Mouse (Mus musculus) MEL (cell line): ENCODE results near the gene Frrs1. TPM values are rescaled to one million over a fixed set of nuclear protein-coding genes. Genes with fewer than 3 reads are reported as not detected.

Experiments used
- DNase-seq: peaks from one replicate; pipeline ENCODE4 v3.0.0; 2011; ENCODE audit warnings: low read depth, low spot score
- H3K27ac ChIP-seq: 2 replicates; pipeline ENCODE4 v1.5.1; 2012; ENCODE audit warnings: low read depth, mild to moderate bottlenecking, control low read depth, low read length, moderate library complexity; ENCODE audit not compliant: control insufficient read depth
- H3K27me3 ChIP-seq, 2 experiments: fragments of 150-350 bp in 1 of 2; sonication (generic) in 1 of 2; 2 replicates each; pipeline ENCODE4 v1.6.1; 2012; ENCODE audit warnings: low read length in 2 of 2, mild to moderate bottlenecking in 2 of 2, improper control_type of control experiment in 1 of 2, moderate library complexity in 1 of 2; ENCODE audit not compliant: insufficient read depth in 2 of 2, control insufficient read depth in 1 of 2
- H3K36me3 ChIP-seq, 2 experiments: 2 replicates each; pipeline ENCODE4 v1.6.1; 2012 to 2014; ENCODE audit warnings: low read length in 2 of 2, improper control_type of control experiment in 1 of 2, inconsistent platforms in 1 of 2, mild to moderate bottlenecking in 1 of 2; ENCODE audit not compliant: insufficient read depth in 2 of 2, control insufficient read depth in 1 of 2
- H3K4me1 ChIP-seq, 2 experiments: fragments of 150-350 bp in 1 of 2; sonication (generic) in 1 of 2; 2 replicates each; pipeline ENCODE4 v1.6.1; 2012; ENCODE audit warnings: low read length in 2 of 2, improper control_type of control experiment in 1 of 2, mild to moderate bottlenecking in 1 of 2; ENCODE audit not compliant: insufficient read depth in 2 of 2, control insufficient read depth in 1 of 2
- H3K4me3 ChIP-seq, 2 experiments: fragments of 150-350 bp in 1 of 2; sonication (generic) in 1 of 2; 2 replicates each; pipeline ENCODE4 v1.5.1; 2012; ENCODE audit warnings: low read depth in 2 of 2, low read length in 2 of 2, mild to moderate bottlenecking in 2 of 2, moderate library complexity in 2 of 2, control low read depth in 1 of 2, improper control_type of control experiment in 1 of 2; ENCODE audit not compliant: control insufficient read depth in 1 of 2, insufficient read depth in 1 of 2
- H3K79me2 ChIP-seq: 2 replicates; pipeline ENCODE4 v1.6.1; 2012; ENCODE audit warnings: mild to moderate bottlenecking, low read length, moderate library complexity; ENCODE audit not compliant: control insufficient read depth, poor library complexity, insufficient read depth
- H3K9ac ChIP-seq: 2 replicates; pipeline ENCODE4 v1.6.1; 2012; ENCODE audit warnings: low read depth, mild to moderate bottlenecking, control low read depth, low read length, moderate library complexity; ENCODE audit not compliant: control insufficient read depth, poor library complexity, severe bottlenecking
- H3K9me3 ChIP-seq: fragments of 150-350 bp; sonication (generic); replicated peaks from 2 replicates; pipeline ENCODE4 v1.6.1; 2012; ENCODE audit warnings: mild to moderate bottlenecking, low read length, improper control_type of control experiment, moderate library complexity; ENCODE audit not compliant: insufficient read depth
- BHLHE40 ChIP-seq: IDR thresholded peaks from 2 replicates; pipeline ENCODE4 v1.6.1; 2012; ENCODE audit warnings: low read depth, mild to moderate bottlenecking, inconsistent platforms, low read length, improper control_type of control experiment, borderline replicate concordance
- CHD1 ChIP-seq: IDR thresholded peaks from 2 replicates; pipeline ENCODE4 v1.6.1; 2012; ENCODE audit warnings: low read depth, mild to moderate bottlenecking, inconsistent platforms, low read length, improper control_type of control experiment
- CTCF ChIP-seq, 3 experiments: IDR thresholded peaks in 2 of 3; conservative IDR thresholded peaks in 1 of 3; 2 replicates each; pipeline ENCODE4 v1.5.1; 2011 to 2012; ENCODE audit warnings: low read length in 3 of 3, low read depth in 2 of 3, mild to moderate bottlenecking in 2 of 3, improper control_type of control experiment in 1 of 3, inconsistent platforms in 1 of 3, mixed read lengths in 1 of 3, moderate library complexity in 1 of 3; ENCODE audit not compliant: control insufficient read depth in 1 of 3, insufficient read depth in 1 of 3, poor library complexity in 1 of 3, severe bottlenecking in 1 of 3
- E2F4 ChIP-seq: IDR thresholded peaks from 2 replicates; pipeline ENCODE4 v1.6.1; 2011; ENCODE audit warnings: low read depth, low read length, improper control_type of control experiment, borderline replicate concordance
- ELF1 ChIP-seq: IDR thresholded peaks from 2 replicates; pipeline ENCODE4 v1.6.1; 2014; ENCODE audit warnings: low read depth, mild to moderate bottlenecking, inconsistent platforms, low read length, improper control_type of control experiment, moderate library complexity
- ETS1 ChIP-seq: IDR thresholded peaks from 2 replicates; pipeline ENCODE4 v1.6.1; 2012; ENCODE audit warnings: low read depth, mild to moderate bottlenecking, inconsistent platforms, low read length, improper control_type of control experiment, moderate library complexity
- GATA1 ChIP-seq: IDR thresholded peaks from 2 replicates; pipeline ENCODE4 v1.6.1; 2011; ENCODE audit warnings: low read depth, low read length, improper control_type of control experiment
- HCFC1 ChIP-seq: IDR thresholded peaks from 2 replicates; pipeline ENCODE4 v1.6.1; 2012; ENCODE audit warnings: low read depth, mild to moderate bottlenecking, inconsistent platforms, low read length, improper control_type of control experiment, moderate library complexity
- JUND ChIP-seq: IDR thresholded peaks from 2 replicates; pipeline ENCODE4 v1.6.1; 2011; ENCODE audit warnings: low read depth, mild to moderate bottlenecking, improper control_type of control experiment, low read length
- MAX ChIP-seq: IDR thresholded peaks from 2 replicates; pipeline ENCODE4 v1.6.1; 2011; ENCODE audit warnings: low read length, improper control_type of control experiment
- MAZ ChIP-seq: IDR thresholded peaks from 2 replicates; pipeline ENCODE4 v1.6.1; 2012; ENCODE audit warnings: low read depth, mild to moderate bottlenecking, inconsistent platforms, low read length, improper control_type of control experiment
- MEF2A ChIP-seq: IDR thresholded peaks from 2 replicates; pipeline ENCODE4 v1.6.1; 2014; ENCODE audit warnings: low read depth, mild to moderate bottlenecking, inconsistent platforms, low read length, improper control_type of control experiment; ENCODE audit not compliant: poor library complexity, insufficient replicate concordance, severe bottlenecking; ENCODE audit errors: extremely low read depth
- MXI1 ChIP-seq: IDR thresholded peaks from 2 replicates; pipeline ENCODE4 v1.6.1; 2011; ENCODE audit warnings: mild to moderate bottlenecking, low read depth, low read length, improper control_type of control experiment
- MYB ChIP-seq: IDR thresholded peaks from 2 replicates; pipeline ENCODE4 v1.6.1; 2011; ENCODE audit warnings: mild to moderate bottlenecking, low read depth, low read length, improper control_type of control experiment
- MYC ChIP-seq: IDR thresholded peaks from 2 replicates; pipeline ENCODE4 v1.6.1; 2011; ENCODE audit warnings: low read depth, mild to moderate bottlenecking, low read length, improper control_type of control experiment, moderate library complexity
- NRF1 ChIP-seq: IDR thresholded peaks from 2 replicates; pipeline ENCODE4 v1.6.1; 2014; ENCODE audit warnings: low read depth, mild to moderate bottlenecking, inconsistent platforms, low read length, improper control_type of control experiment, moderate library complexity; ENCODE audit not compliant: poor library complexity, insufficient read depth, severe bottlenecking
- POLR2A ChIP-seq, 2 experiments: IDR thresholded peaks; 2 replicates each; pipeline ENCODE4 v1.6.1; 2011 to 2012; ENCODE audit warnings: low read length in 2 of 2, mild to moderate bottlenecking in 2 of 2, control low read depth in 1 of 2, improper control_type of control experiment in 1 of 2, low read depth in 1 of 2, moderate library complexity in 1 of 2; ENCODE audit not compliant: control insufficient read depth in 1 of 2, insufficient read depth in 1 of 2, poor library complexity in 1 of 2
- POLR2AphosphoS5 ChIP-seq: IDR thresholded peaks from 2 replicates; pipeline ENCODE4 v1.6.1; 2012; ENCODE audit warnings: low read depth, borderline replicate concordance, mild to moderate bottlenecking, inconsistent platforms, low read length, moderate library complexity, mixed read lengths
- RAD21 ChIP-seq: IDR thresholded peaks from 2 replicates; pipeline ENCODE4 v1.6.1; 2011; ENCODE audit warnings: mild to moderate bottlenecking, low read depth, low read length, improper control_type of control experiment
- RCOR1 ChIP-seq: IDR thresholded peaks from 2 replicates; pipeline ENCODE4 v1.6.1; 2012; ENCODE audit warnings: low read depth, mild to moderate bottlenecking, inconsistent platforms, low read length, improper control_type of control experiment
- SIN3A ChIP-seq: IDR thresholded peaks from 2 replicates; pipeline ENCODE4 v1.6.1; 2012; ENCODE audit warnings: low read length, improper control_type of control experiment, inconsistent platforms
- TAL1 ChIP-seq: IDR thresholded peaks from 2 replicates; pipeline ENCODE4 v1.6.1; 2012; ENCODE audit warnings: mild to moderate bottlenecking, inconsistent platforms, low read length, moderate library complexity, mixed read lengths
- TBP ChIP-seq: IDR thresholded peaks from 2 replicates; pipeline ENCODE4 v1.8.0; 2011; ENCODE audit warnings: low read depth, low read length, improper control_type of control experiment
- TCF12 ChIP-seq: IDR thresholded peaks from 2 replicates; pipeline ENCODE4 v1.6.1; 2014; ENCODE audit warnings: low read depth, mild to moderate bottlenecking, inconsistent platforms, low read length, improper control_type of control experiment, moderate library complexity
- UBTF ChIP-seq: IDR thresholded peaks from 2 replicates; pipeline ENCODE4 v1.6.1; 2012; ENCODE audit warnings: low read depth, mild to moderate bottlenecking, inconsistent platforms, low read length, improper control_type of control experiment, moderate library complexity, borderline replicate concordance; ENCODE audit not compliant: insufficient read depth
- USF1 ChIP-seq: IDR thresholded peaks from 2 replicates; pipeline ENCODE4 v1.6.1; 2014; ENCODE audit warnings: low read depth, mild to moderate bottlenecking, inconsistent platforms, low read length, improper control_type of control experiment, moderate library complexity
- ZC3H11A ChIP-seq: IDR thresholded peaks from 2 replicates; pipeline ENCODE4 v1.6.1; 2012; ENCODE audit warnings: low read depth, mild to moderate bottlenecking, inconsistent platforms, low read length, improper control_type of control experiment
- ZKSCAN1 ChIP-seq: IDR thresholded peaks from 2 replicates; pipeline ENCODE4 v1.6.1; 2012; ENCODE audit warnings: low read depth, mild to moderate bottlenecking, inconsistent platforms, low read length, improper control_type of control experiment, moderate library complexity
- ZMIZ1 ChIP-seq: IDR thresholded peaks from 2 replicates; pipeline ENCODE4 v1.6.1; 2012; ENCODE audit warnings: low read depth, mild to moderate bottlenecking, inconsistent platforms, low read length, improper control_type of control experiment, moderate library complexity
- ZNF384 ChIP-seq: IDR thresholded peaks from 2 replicates; pipeline ENCODE4 v1.6.1; 2012; ENCODE audit warnings: low read depth, mild to moderate bottlenecking, inconsistent platforms, low read length, improper control_type of control experiment
- polyA plus RNA-seq, 2 experiments: library from polyadenylated mRNA; stranded (reverse) in 1 of 2; unstranded in 1 of 2; fragments of >175 nt in 1 of 2; fragments of >200 nt in 1 of 2; gene quantifications; 2 replicates each; pipeline versions ENCODE4 v1.2.1 to v1.2.4; 2012; ENCODE audit warnings: low replicate concordance in 2 of 2, low read depth in 1 of 2; ENCODE audit not compliant: insufficient read length in 2 of 2, insufficient read depth in 1 of 2, missing spikeins in 1 of 2
- total RNA-seq: library from RNA; depleted of rRNA; stranded (reverse); fragments of 300-350 nt; gene quantifications from 2 replicates; pipeline ENCODE4 v1.2.3, GENCODE M21; 2012

The Frrs1 gene
- total and polyA plus RNA-seq, 3 experiments: 78.5 to 625 (median 84.6) TPM

DNA sequence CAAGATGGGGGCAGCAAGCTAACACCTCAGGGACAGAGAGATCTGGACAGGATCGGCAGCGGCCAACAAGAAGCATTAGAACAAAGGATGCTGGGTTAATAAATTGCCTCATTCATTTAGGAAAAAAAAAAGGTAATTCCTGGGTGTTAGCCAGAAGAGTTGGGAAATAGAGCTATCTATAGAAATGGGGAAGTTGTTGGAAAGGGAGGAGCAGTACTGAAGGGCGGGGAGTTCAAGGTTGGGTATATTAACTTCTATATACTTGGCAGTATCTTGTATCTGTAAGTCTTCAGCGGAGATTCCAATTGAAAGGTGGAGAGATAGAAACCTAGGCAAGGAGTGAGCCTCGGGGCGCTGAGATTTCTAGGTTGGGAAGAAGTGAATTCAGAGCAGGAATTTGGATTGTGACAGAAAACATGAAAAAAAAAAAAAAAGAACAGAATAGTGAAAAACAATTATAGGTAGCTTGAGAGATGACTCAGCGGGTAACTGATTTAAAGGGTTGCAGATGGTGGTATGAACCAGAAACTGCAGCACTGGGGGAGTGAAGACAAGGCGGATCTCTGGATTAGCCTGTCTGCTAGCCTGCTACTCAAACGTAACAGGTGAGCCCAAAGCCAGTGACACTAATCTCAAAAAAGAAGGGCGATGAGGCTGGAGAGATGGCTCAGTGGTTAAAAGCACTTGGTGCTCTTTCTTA is 14.2 kb upstream of the Frrs1 start (continued):
- TF ChIP-seq RCOR1: peak; percentile 61
- TF ChIP-seq HCFC1: no peak
- TF ChIP-seq JUND: peak; percentile 39; the same call in 1 of the 2 replicates
- TF ChIP-seq ZKSCAN1: no peak
- no peak for TF ChIP-seq NRF1
- no peak for TF ChIP-seq ELF1
- no peak for TF ChIP-seq TCF12
- TF ChIP-seq ZMIZ1: no peak
- peak; percentile 93 for TF ChIP-seq ZNF384
- TF ChIP-seq MYC: no peak
- TF ChIP-seq MAZ: no peak
- no peak for TF ChIP-seq POLR2A (IDR thresholded peaks at IDR 0.05; ENCODE audit: control insufficient read depth in 1 of 2, insufficient read depth in 1 of 2, low read depth in 1 of 2, low read length in 2 of 2, poor library complexity in 1 of 2)
- TF ChIP-seq POLR2AphosphoS5: no peak
- no peak for TF ChIP-seq MAX
- 0 out of 2 replicates have a peak, but pooled peaks have one; percentile 25 for TF ChIP-seq TAL1
- no peak for TF ChIP-seq UBTF
- no peak for TF ChIP-seq USF1
- no peak for TF ChIP-seq BHLHE40

GRCm38 (mm10) chr3:116846084-116846483 is 13.2 kb upstream of the Frrs1 start:
- peak; percentile 50 for DNase-seq
- Histone ChIP-seq H3K9me3 (no peaks in the 10 kb centered on the region), H3K4me1 (peaks cover 14 to 38% of the 10 kb centered on the region in 2 experiments), H3K27ac (peak overlapping the region; percentile 45; the same call in 1 of the 2 replicates), H3K79me2 (no peaks in the 10 kb centered on the region), H3K27me3 (no peaks in the 10 kb centered on the region), H3K36me3 (peaks cover 0 to 28% of the 10 kb centered on the region in 2 experiments; a peak in 2 of 4 replicates), H3K9ac (no peak overlapping the region), H3K4me3 (no peak overlapping the region)
- TF ChIP-seq UBTF (no peak), POLR2AphosphoS5 (no peak), USF1 (no peak), MAX (no peak), ELF1 (peak; percentile 58), NRF1 (no peak), MEF2A (no peak), SIN3A (no peak), GATA1 (peak; percentile 88), ETS1 (peak; percentile 56), HCFC1 (no peak; the same call in 1 of the 2 replicates), TBP (no peak), CTCF (IDR thresholded peaks at IDR 0.05 in 2 of 3, conservative IDR thresholded peaks at IDR 0.05 in 1 of 3; ENCODE audit: control insufficient read depth in 1 of 3, insufficient read depth in 1 of 3, low read depth in 2 of 3, low read length in 3 of 3, poor library complexity in 1 of 3, severe bottlenecking in 1 of 3) (no peak), RAD21 (no peak), MXI1 (no peak), ZC3H11A (no peak), ZMIZ1 (no peak), MYB (peak; percentile 41; the same call in 1 of the 2 replicates), TAL1 (peak; percentile 47), BHLHE40 (no peak), POLR2A (IDR thresholded peaks at IDR 0.05; ENCODE audit: control insufficient read depth in 1 of 2, insufficient read depth in 1 of 2, low read depth in 1 of 2, low read length in 2 of 2, poor library complexity in 1 of 2) (no peak), JUND (no peak), CHD1 (no peak), MYC (no peak), E2F4 (no peak)
